Mouse (Mus musculus): ENCODE data around the gene Dnajc5. TPM values are rescaled to one million over a fixed set of nuclear protein-coding genes. Genes with fewer than 3 reads are reported as not detected.

Dnajc5 gene
- polyA plus RNA-seq, 1 experiment from 2014 or later, result 137 TPM

GRCm38 (mm10) chr2:181586124-181586523 lies 65.8 kb downstream of the Dnajc5 start:
- 97% methylated on average over 3 of the region's 3 CpGs for WGBS
- Histone ChIP-seq H3K4me1 (peaks cover 8% of the 10 kb centered on the region), H3K36me3 (peaks cover 74% of the 10 kb centered on the region), H3K9me3 (no peaks in the 10 kb centered on the region), H3K27ac (replicated peaks) (no peak overlapping the region), H3K27me3 (no peaks in the 10 kb centered on the region), H3K4me2 (replicated peaks) (no peak overlapping the region), H3K4me3 (no peak overlapping the region), H3K9ac (replicated peaks) (no peak overlapping the region)
- no peak for ATAC-seq (ENCODE audit: low FRiP score, low read depth)

GRCm38 (mm10) chr2:181587796-181588195 lies 67.5 kb downstream of the Dnajc5 start:
- Histone ChIP-seq H3K27me3 (no peaks in the 10 kb centered on the region), H3K9me3 (no peaks in the 10 kb centered on the region), H3K9ac (replicated peaks) (no peak overlapping the region), H3K4me1 (peaks cover 14% of the 10 kb centered on the region), H3K4me3 (no peak overlapping the region), H3K27ac (replicated peaks) (no peak overlapping the region), H3K36me3 (peaks cover 74% of the 10 kb centered on the region), H3K4me2 (replicated peaks) (no peak overlapping the region)
- no peak for ATAC-seq (ENCODE audit: low FRiP score, low read depth)
- 85% methylated on average over 6 of the region's 6 CpGs for WGBS

GRCm38 (mm10) chr2:181588229-181588780 lies 68.0 kb downstream of the Dnajc5 start:
- ATAC-seq (ENCODE audit: low FRiP score, low read depth), result no peak

GRCm38 (mm10) chr2:181589011-181589731 lies 68.9 kb downstream of the Dnajc5 start:
- H3K36me3 ChIP-seq, result peaks cover 66% of the 10 kb centered on the region
- no peak overlapping the region for H3K4me2 ChIP-seq (replicated peaks)
- no peaks in the 10 kb centered on the region for H3K9me3 ChIP-seq
- no peaks in the 10 kb centered on the region for H3K27me3 ChIP-seq
- no peak for ATAC-seq (ENCODE audit: low FRiP score, low read depth)
- peaks cover 19% of the 10 kb centered on the region for H3K4me1 ChIP-seq
- H3K27ac ChIP-seq (replicated peaks), result no peak overlapping the region
- H3K9ac ChIP-seq (replicated peaks), result no peak overlapping the region
- 93% methylated on average over 10 of the region's 10 CpGs for WGBS
- no peak overlapping the region for H3K4me3 ChIP-seq

More at GRCm38 (mm10) chr2:181588229-181588780, 68.0 kb downstream of the Dnajc5 start:
- no peak overlapping the region for H3K9ac ChIP-seq (replicated peaks)
- no peak overlapping the region for H3K27ac ChIP-seq (replicated peaks)
- H3K9me3 ChIP-seq, result no peaks in the 10 kb centered on the region
- H3K4me3 ChIP-seq, result no peak overlapping the region
- H3K36me3 ChIP-seq, result peaks cover 74% of the 10 kb centered on the region
- H3K27me3 ChIP-seq, result no peaks in the 10 kb centered on the region
- WGBS, result 93% methylated on average over 10 of the region's 11 CpGs
- H3K4me2 ChIP-seq (replicated peaks), result no peak overlapping the region
- H3K4me1 ChIP-seq, result peaks cover 18% of the 10 kb centered on the region

- 95% methylated on average over 9 of the region's 9 CpGs for WGBS
- H3K27ac ChIP-seq (replicated peaks), result no peak overlapping the region
- H3K9me3 ChIP-seq, result no peaks in the 10 kb centered on the region
- no peaks in the 10 kb centered on the region for H3K27me3 ChIP-seq
- ATAC-seq (ENCODE audit: low FRiP score, low read depth), result no peak
- no peak overlapping the region for H3K4me3 ChIP-seq
- peaks cover 19% of the 10 kb centered on the region for H3K4me1 ChIP-seq
- no peak overlapping the region for H3K9ac ChIP-seq (replicated peaks)
- H3K4me2 ChIP-seq (replicated peaks), result no peak overlapping the region
- H3K36me3 ChIP-seq, result peaks cover 61% of the 10 kb centered on the region
These were observed 69.4 kb downstream of the Dnajc5 start for GRCm38 (mm10) chr2:181589732-181590105.

GRCm38 (mm10) chr2:181590471-181590870 lies 70.2 kb downstream of the Dnajc5 start:
- Histone ChIP-seq H3K27ac (replicated peaks) (no peak overlapping the region), H3K4me1 (peaks cover 19% of the 10 kb centered on the region), H3K36me3 (peaks cover 53% of the 10 kb centered on the region), H3K27me3 (no peaks in the 10 kb centered on the region), H3K4me3 (no peak overlapping the region), H3K4me2 (replicated peaks) (0 out of 2 replicates have a peak overlapping the region, but pooled peaks have one; percentile 80), H3K9ac (replicated peaks) (no peak overlapping the region), H3K9me3 (no peaks in the 10 kb centered on the region)
- no peak for ATAC-seq (ENCODE audit: low FRiP score, low read depth)
- 97% methylated on average over 5 of the region's 5 CpGs for WGBS

GRCm38 (mm10) chr2:181591528-181592085 lies 71.3 kb downstream of the Dnajc5 start, which contains the start of gene Prpf6:
Prpf6 (plus strand) TSS chr2:181591868.
- Histone ChIP-seq H3K27ac (replicated peaks) (peak within 1 kb of the TSS; percentile 74), H3K9me3 (no peaks in the 10 kb centered on the region), H3K4me1 (peaks cover 19% of the 10 kb centered on the region), H3K27me3 (no peaks in the 10 kb centered on the region), H3K4me2 (replicated peaks) (peak within 1 kb of the TSS; percentile 80), H3K4me3 (peak within 1 kb of the TSS; percentile 98), H3K36me3 (peaks cover 51% of the 10 kb centered on the region), H3K9ac (replicated peaks) (peak within 1 kb of the TSS; percentile 93)
- WGBS, result 22% methylated on average over 5 of the region's 5 CpGs
- peak; percentile 14; the same call in 1 of the 2 replicates for ATAC-seq (ENCODE audit: low FRiP score, low read depth)

GRCm38 (mm10) chr2:181592231-181593041 lies 72.2 kb downstream of the Dnajc5 start, which contains the start of gene Zfp512b:
Zfp512b (minus strand) TSS chr2:181592803.
- H3K9me3 ChIP-seq, result no peaks in the 10 kb centered on the region
- peaks cover 44% of the 10 kb centered on the region for H3K36me3 ChIP-seq
- H3K27me3 ChIP-seq, result no peaks in the 10 kb centered on the region
- H3K4me2 ChIP-seq (replicated peaks), result peak within 1 kb of the TSS; percentile 80
- peak; percentile 81 for ATAC-seq (ENCODE audit: low FRiP score, low read depth)
- peak within 1 kb of the TSS; percentile 93 for H3K9ac ChIP-seq (replicated peaks)
- peaks cover 23% of the 10 kb centered on the region for H3K4me1 ChIP-seq
- peak within 1 kb of the TSS; percentile 98 for H3K4me3 ChIP-seq
- H3K27ac ChIP-seq (replicated peaks), result peak within 1 kb of the TSS; percentile 74
- WGBS, result under 1% methylated on average over 92 of the region's 97 CpGs

GRCm38 (mm10) chr2:181593042-181593421 lies 72.7 kb downstream of the Dnajc5 start:
- no peaks in the 10 kb centered on the region for H3K27me3 ChIP-seq
- peaks cover 38% of the 10 kb centered on the region for H3K36me3 ChIP-seq
- peak overlapping the region; percentile 74 for H3K27ac ChIP-seq (replicated peaks)
- peak overlapping the region; percentile 93 for H3K9ac ChIP-seq (replicated peaks)
- peaks cover 29% of the 10 kb centered on the region for H3K4me1 ChIP-seq
- peak overlapping the region; percentile 98 for H3K4me3 ChIP-seq
- peak overlapping the region; percentile 80 for H3K4me2 ChIP-seq (replicated peaks)
- WGBS, result 12% methylated on average over 6 of the region's 6 CpGs
- peak; percentile 14; the same call in 1 of the 2 replicates for ATAC-seq (ENCODE audit: low FRiP score, low read depth)
- no peaks in the 10 kb centered on the region for H3K9me3 ChIP-seq

- H3K36me3 ChIP-seq, result peaks cover 29% of the 10 kb centered on the region
- H3K4me3 ChIP-seq, result no peak overlapping the region
- H3K4me1 ChIP-seq, result peaks cover 34% of the 10 kb centered on the region
- H3K27ac ChIP-seq (replicated peaks), result no peak overlapping the region
- H3K27me3 ChIP-seq, result no peaks in the 10 kb centered on the region
- ATAC-seq (ENCODE audit: low FRiP score, low read depth), result no peak
- H3K9ac ChIP-seq (replicated peaks), result no peak overlapping the region
- no peak overlapping the region for H3K4me2 ChIP-seq (replicated peaks)
- no peaks in the 10 kb centered on the region for H3K9me3 ChIP-seq
These were observed 73.7 kb downstream of the Dnajc5 start for GRCm38 (mm10) chr2:181593937-181594336.

- 83% methylated on average over 4 of the region's 4 CpGs for WGBS
- peaks cover 34% of the 10 kb centered on the region for H3K4me1 ChIP-seq
- no peak overlapping the region for H3K4me3 ChIP-seq
- H3K36me3 ChIP-seq, result peaks cover 17% of the 10 kb centered on the region
- no peak overlapping the region for H3K9ac ChIP-seq (replicated peaks)
- H3K9me3 ChIP-seq, result no peaks in the 10 kb centered on the region
- no peak overlapping the region for H3K27ac ChIP-seq (replicated peaks)
- no peak overlapping the region for H3K4me2 ChIP-seq (replicated peaks)
- ATAC-seq (ENCODE audit: low FRiP score, low read depth), result no peak
- no peaks in the 10 kb centered on the region for H3K27me3 ChIP-seq
These were observed 74.8 kb downstream of the Dnajc5 start for GRCm38 (mm10) chr2:181594946-181595696.
